In the genomic region with DNA sequence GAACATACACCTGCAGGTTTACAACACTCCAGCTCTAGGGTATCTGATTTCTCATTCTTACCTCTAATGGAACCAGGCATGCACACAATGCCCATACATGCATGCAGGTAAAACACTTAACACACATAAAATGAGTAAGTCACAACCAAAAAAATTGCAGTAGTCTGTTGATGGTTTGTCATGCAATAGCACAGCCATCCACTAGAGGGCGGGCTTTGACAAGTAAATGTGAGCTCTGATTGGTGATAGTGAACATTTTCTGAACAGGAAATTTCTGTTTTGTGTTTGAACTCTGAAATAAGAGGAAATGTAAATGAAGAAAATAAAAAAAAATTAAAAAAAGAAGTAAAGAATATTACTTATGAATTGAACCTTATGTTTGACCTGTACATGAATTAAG, we compare ENCODE assay signal across 9 mouse cellular contexts. TPM values are rescaled to one million over a fixed set of nuclear protein-coding genes. Genes with fewer than 3 reads are reported as not detected.
A peak's percentile ranks its signal among the peaks of the same experiment; 100 is the strongest.
DNase-seq lines count a peak whose midpoint lies in the region; ATAC-seq lines count a peak whose summit lies in the region.
"Had no signal": no experiment of that assay in that cellular context is flagged by ENCODE, and none has a peak within 500 bp of the region (broad histone marks: within the 10 kb centered on the region; RNA-seq: fewer than 3 reads in every experiment).

No protein-coding gene starts in this region.

- no peak for ATAC-seq in midbrain, embryonic 14.5 days (ENCODE audit: low FRiP score, low TSS enrichment)

- H3K27me3 ChIP-seq in midbrain, embryonic 14.5 days (ENCODE audit: control insufficient read depth, insufficient read depth, low read length), result no peaks in the 10 kb centered on the region
- H3K27me3 ChIP-seq in splenic B cell, adult 2 months (ENCODE audit: control insufficient read depth, insufficient read depth, low read length, poor library complexity, severe bottlenecking), result no peaks in the 10 kb centered on the region

- no peak overlapping the region for H3K4me3 ChIP-seq in midbrain, embryonic 14.5 days (replicated peaks; ENCODE audit: low read depth, low read length)

- no peak overlapping the region for H3K4me2 ChIP-seq in midbrain, embryonic 14.5 days (ENCODE audit: low read length)

- DNase-seq in gastrocnemius, adult 18-20 months (ENCODE audit: low spot score), result peak; percentile 45
- no peak for DNase-seq in gastrocnemius, postnatal 25 days
- peak; percentile 37 for DNase-seq in adrenal gland, adult 2 months
- DNase-seq in embryo, embryonic 10.5 days (ENCODE audit: low spot score), result peak; percentile 83
- peak; percentile 6 for DNase-seq in heart, postnatal 25 days (ENCODE audit: low spot score)
- DNase-seq in left cerebral cortex, adult 18-20 months (ENCODE audit: low spot score in 2 of 2), result peak; percentile 75 to 82
- peak; percentile 88 for DNase-seq in midbrain, embryonic 14.5 days
- peak; percentile 71 for DNase-seq in splenic B cell, adult 2 months (ENCODE audit: low read depth, low spot score)

- H3K4me1 ChIP-seq in midbrain, embryonic 14.5 days (ENCODE audit: control insufficient read depth, insufficient read depth, low read length), result no peaks in the 10 kb centered on the region

- whole genome bisulfite sequencing in midbrain, embryonic 14.5 days, result 0% methylated on average over 1 of the region's 1 CpGs

- H3K9ac ChIP-seq in midbrain, embryonic 14.5 days (replicated peaks; ENCODE audit: low read length), result no peak overlapping the region

- no peak overlapping the region for H3K27ac ChIP-seq in midbrain, embryonic 14.5 days (replicated peaks; ENCODE audit: low read depth, low read length)
- H3K27ac ChIP-seq: macrophage had no signal

- no peaks in the 10 kb centered on the region for H3K36me3 ChIP-seq in midbrain, embryonic 14.5 days (ENCODE audit: control insufficient read depth, insufficient read depth, low read length)
- no peaks in the 10 kb centered on the region for H3K36me3 ChIP-seq in splenic B cell, adult 2 months (ENCODE audit: control insufficient read depth, insufficient read depth, low read length, poor library complexity, severe bottlenecking)

- no peaks in the 10 kb centered on the region for H3K9me3 ChIP-seq in midbrain, embryonic 14.5 days (ENCODE audit: control insufficient read depth, low read length)

- intact Hi-C loops in heart, postnatal 25 days (cut with DNase I), result loop anchor here (1.0 kb wide), 1 partner anchor 1243 kb away; no protein-coding TSS in a partner anchor

RNA-seq across cellular contexts. Expression of a gene that starts 24.9 kb away (rescaled TPM):
- not detected for total RNA-seq in gastrocnemius, adult 18-20 months (2021)
- total RNA-seq in gastrocnemius, postnatal 25 days (2021), result not detected
- total RNA-seq in adrenal gland, adult 2 months (2021), result under 1 TPM in 1 of 2 experiments, not detected in 1; 0.14 TPM
- 0.08 TPM in 1 of 2 replicates, not detected in the other for polyA plus RNA-seq in adrenal gland, adult 2 months (2012; rRNA removed)
- not detected for total RNA-seq in heart, postnatal 25 days (2021)
- under 1 TPM; 0.19 to 0.45 TPM for total RNA-seq in left cerebral cortex, adult 18-20 months (2021)
- not detected in 2 replicates for polyA plus RNA-seq in midbrain, embryonic 14.5 days (2014; fragmentation: Nextera tagmentation; extraction: Ambion mirVana)
- polyA plus RNA-seq: macrophage had no signal

RNA-seq across cellular contexts. Expression of a gene that starts 51.3 kb away (rescaled TPM):
- total RNA-seq in gastrocnemius, adult 18-20 months (2021), result under 1 TPM; 0.28 to 0.87 TPM
- total RNA-seq in gastrocnemius, postnatal 25 days (2021), result 1 to 10 TPM; 1.0 to 1.1 TPM
- total RNA-seq in adrenal gland, adult 2 months (2021), result 1 to 10 TPM; 3.4 to 6.8 TPM
- polyA plus RNA-seq in adrenal gland, adult 2 months (2012; rRNA removed), result 0.18 and 0.31 TPM in 2 replicates
- total RNA-seq in heart, postnatal 25 days (2021), result under 1 TPM; 0.73 TPM
- 1 to 10 TPM; 2.5 to 3.7 TPM for total RNA-seq in left cerebral cortex, adult 18-20 months (2021)
- polyA plus RNA-seq in midbrain, embryonic 14.5 days (2014; fragmentation: Nextera tagmentation; extraction: Ambion mirVana), result 6.2 and 13.8 TPM in 2 replicates
